Mouse (Mus musculus): ENCODE measurements around the gene Opcml.
A peak's percentile ranks its signal among the peaks of the same experiment; 100 is the strongest.

Gene Opcml

GRCm38 (mm10) chr9:27830519-27830918 lies 39.9 kb downstream of the Opcml start:
- no peak for DNase-seq (ENCODE audit: low spot score)

- DNase-seq (ENCODE audit: low spot score) = no peak
These were observed 52.2 kb downstream of the Opcml start for GRCm38 (mm10) chr9:27842806-27843205.

GRCm38 (mm10) chr9:27871624-27872023 lies 81.0 kb downstream of the Opcml start:
- no peak for DNase-seq (ENCODE audit: low spot score)

GRCm38 (mm10) chr9:27889636-27890035 lies 99.1 kb downstream of the Opcml start:
- DNase-seq (ENCODE audit: low spot score) = no peak

- DNase-seq (ENCODE audit: low spot score) = no peak
These were observed 126.7 kb downstream of the Opcml start for GRCm38 (mm10) chr9:27917250-27917649.

- DNase-seq (ENCODE audit: low spot score) = no peak
These were observed 132.9 kb downstream of the Opcml start for GRCm38 (mm10) chr9:27923495-27923894.

- no peak for DNase-seq (ENCODE audit: low spot score)
These were observed 133.6 kb downstream of the Opcml start for GRCm38 (mm10) chr9:27923945-27924825.

- DNase-seq (ENCODE audit: low spot score) = no peak
These were observed 135.1 kb downstream of the Opcml start for GRCm38 (mm10) chr9:27925650-27926049.

GRCm38 (mm10) chr9:27937253-27937652 lies 146.7 kb downstream of the Opcml start:
- DNase-seq (ENCODE audit: low spot score) = no peak

GRCm38 (mm10) chr9:27937660-27938059 lies 147.1 kb downstream of the Opcml start:
- DNase-seq (ENCODE audit: low spot score) = peak; percentile 13

- peak; percentile 14 for DNase-seq (ENCODE audit: low spot score)
These were observed 154.9 kb downstream of the Opcml start for GRCm38 (mm10) chr9:27945323-27946010.

GRCm38 (mm10) chr9:27951110-27951509 lies 160.5 kb downstream of the Opcml start:
- no peak for DNase-seq (ENCODE audit: low spot score)

- DNase-seq (ENCODE audit: low spot score) = no peak
These were observed 171.1 kb downstream of the Opcml start for GRCm38 (mm10) chr9:27961682-27962081.

GRCm38 (mm10) chr9:27963385-27963784 lies 172.8 kb downstream of the Opcml start:
- DNase-seq (ENCODE audit: low spot score) = no peak

GRCm38 (mm10) chr9:27964902-27965550 lies 174.5 kb downstream of the Opcml start:
- DNase-seq (ENCODE audit: low spot score) = no peak

- no peak for DNase-seq (ENCODE audit: low spot score)
These were observed 177.7 kb downstream of the Opcml start for GRCm38 (mm10) chr9:27968266-27968665.

GRCm38 (mm10) chr9:27972293-27972692 lies 181.7 kb downstream of the Opcml start:
- DNase-seq (ENCODE audit: low spot score) = no peak

- no peak for DNase-seq (ENCODE audit: low spot score)
These were observed 192.0 kb downstream of the Opcml start for GRCm38 (mm10) chr9:27982576-27982975.

GRCm38 (mm10) chr9:27986604-27987588 lies 196.3 kb downstream of the Opcml start:
- no peak for DNase-seq (ENCODE audit: low spot score)

- DNase-seq (ENCODE audit: low spot score) = no peak
These were observed 201.0 kb downstream of the Opcml start for GRCm38 (mm10) chr9:27991611-27992010.

GRCm38 (mm10) chr9:27996536-27996935 lies 206.0 kb downstream of the Opcml start:
- no peak for DNase-seq (ENCODE audit: low spot score)

- no peak for DNase-seq (ENCODE audit: low spot score)
These were observed 208.2 kb downstream of the Opcml start for GRCm38 (mm10) chr9:27998767-27999166.
